Mouse (Mus musculus) kidney, embryonic 14.5 days (tissue): ENCODE results near the gene Rbm5. TPM values are rescaled to one million over a fixed set of nuclear protein-coding genes. Genes with fewer than 3 reads are reported as not detected.
A peak's percentile ranks its signal among the peaks of the same experiment; 100 is the strongest.

Experiments used
- ATAC-seq: fragments of 200-750 bp; cut with Nextera tagmentation; 2 replicates; pipeline ENCODE4 v1.8.0; 2017; ENCODE audit warnings: moderate number of reproducible peaks, mild to moderate bottlenecking, moderate TSS enrichment, moderate library complexity; ENCODE audit not compliant: low FRiP score, low TSS enrichment
- H3K27ac ChIP-seq: fragments of 300-500 bp; sonication (generic); 2 replicates; pipeline ENCODE4 v1.5.1; 2014; ENCODE audit warnings: low read depth, mild to moderate bottlenecking, low read length, moderate library complexity, mixed read lengths
- H3K27me3 ChIP-seq: fragments of 300-500 bp; sonication (generic); 2 replicates; pipeline ENCODE4 v1.6.1; 2014; ENCODE audit warnings: mild to moderate bottlenecking, low read length; ENCODE audit not compliant: control insufficient read depth, insufficient read depth
- H3K36me3 ChIP-seq: fragments of 300-500 bp; sonication (generic); 2 replicates; pipeline ENCODE4 v1.6.1; 2014; ENCODE audit warnings: low read length, mixed read lengths; ENCODE audit not compliant: control insufficient read depth, insufficient read depth
- H3K4me1 ChIP-seq: fragments of 300-500 bp; sonication (generic); 2 replicates; pipeline ENCODE4 v1.6.1; 2014; ENCODE audit warnings: low read length, mixed read lengths; ENCODE audit not compliant: control insufficient read depth, insufficient read depth
- H3K4me2 ChIP-seq: fragments of 300-500 bp; sonication (generic); replicated peaks from 2 replicates; pipeline ENCODE4 v1.6.1; 2014; ENCODE audit warnings: low read depth, mild to moderate bottlenecking, low read length
- H3K4me3 ChIP-seq: fragments of 300-500 bp; sonication (generic); 2 replicates; pipeline ENCODE4 v1.5.1; 2014; ENCODE audit warnings: mild to moderate bottlenecking, low read length
- H3K9ac ChIP-seq: fragments of 300-500 bp; sonication (generic); 2 replicates; pipeline ENCODE4 v1.6.1; 2014; ENCODE audit warnings: low read depth, mild to moderate bottlenecking, low read length, moderate library complexity
- H3K9me3 ChIP-seq: fragments of 300-500 bp; sonication (generic); 2 replicates; pipeline ENCODE4 v1.6.1; 2016; ENCODE audit warnings: low read length; ENCODE audit not compliant: control insufficient read depth
- WGBS: fragments of 180-500 bp; shearing (Covaris S2); extraction: QIAGEN DNeasy Blood & Tissue Kit; methylation state at CpG from one replicate; pipeline ENCODE4 v1.1.7; 2014; 5-methylcytosine and 5-hydroxymethylcytosine counted together
- polyA plus RNA-seq: library from polyadenylated mRNA; unstranded; fragments of >200 nt; fragmentation: Nextera tagmentation; extraction: Ambion mirVana; gene quantifications from 2 replicates; pipeline ENCODE4 v1.2.1, GENCODE M21; 2014

Gene Rbm5
- polyA plus RNA-seq, 1 experiment from 2014 or later = 193 TPM

GRCm38 (mm10) chr9:107698611-107699190 is 72.1 kb downstream of the Rbm5 start:
- Histone ChIP-seq H3K27me3 (no peaks in the 10 kb centered on the region), H3K27ac (peak overlapping the region; percentile 87), H3K9me3 (no peaks in the 10 kb centered on the region), H3K4me3 (peak overlapping the region; percentile 12; the same call in 1 of the 2 replicates), H3K4me2 (peak overlapping the region; percentile 43), H3K36me3 (peaks cover 26% of the 10 kb centered on the region), H3K9ac (no peak overlapping the region), H3K4me1 (peaks cover 94% of the 10 kb centered on the region)
- 3% methylated on average over 14 of the region's 14 CpGs for WGBS
- peak; percentile 53 for ATAC-seq

GRCm38 (mm10) chr9:107697811-107698521 is 72.8 kb downstream of the Rbm5 start:
- 10% methylated on average over 14 of the region's 14 CpGs for WGBS
- Histone ChIP-seq H3K36me3 (peaks cover 23% of the 10 kb centered on the region), H3K4me3 (peak overlapping the region; percentile 12; the same call in 1 of the 2 replicates), H3K27me3 (no peaks in the 10 kb centered on the region), H3K4me1 (peaks cover 86% of the 10 kb centered on the region), H3K9me3 (no peaks in the 10 kb centered on the region), H3K27ac (peak overlapping the region; percentile 87), H3K9ac (no peak overlapping the region), H3K4me2 (peak overlapping the region; percentile 43)
- ATAC-seq = 0 out of 2 replicates have a peak, but pooled peaks have one; percentile 7

GRCm38 (mm10) chr9:107696845-107697610 is 73.8 kb downstream of the Rbm5 start:
- ATAC-seq = no peak
- Histone ChIP-seq H3K4me3 (no peak overlapping the region), H3K27me3 (no peaks in the 10 kb centered on the region), H3K9me3 (no peaks in the 10 kb centered on the region), H3K36me3 (peaks cover 28% of the 10 kb centered on the region), H3K4me1 (peaks cover 77% of the 10 kb centered on the region), H3K27ac (peak overlapping the region; percentile 87; the same call in 1 of the 2 replicates), H3K9ac (no peak overlapping the region; the same call in 1 of the 2 replicates), H3K4me2 (no peak overlapping the region)
- 42% methylated on average over 9 of the region's 9 CpGs for WGBS

- peak overlapping the region; percentile 5; the same call in 1 of the 2 replicates for H3K27ac ChIP-seq
- no peak overlapping the region for H3K4me2 ChIP-seq
- WGBS = 41% methylated on average over 6 of the region's 6 CpGs
- H3K36me3 ChIP-seq = peaks cover 38% of the 10 kb centered on the region
- peaks cover 68% of the 10 kb centered on the region for H3K4me1 ChIP-seq
- ATAC-seq = no peak
- H3K9ac ChIP-seq = peak overlapping the region; percentile 8; the same call in 1 of the 2 replicates
- H3K9me3 ChIP-seq = no peaks in the 10 kb centered on the region
- H3K27me3 ChIP-seq = no peaks in the 10 kb centered on the region
- H3K4me3 ChIP-seq = no peak overlapping the region
Measured at GRCm38 (mm10) chr9:107696106-107696479, 74.7 kb downstream of the Rbm5 start.

- no peak for ATAC-seq
- H3K27me3 ChIP-seq = no peaks in the 10 kb centered on the region
- H3K4me2 ChIP-seq = no peak overlapping the region
- 74% methylated on average over 12 of the region's 12 CpGs for WGBS
- peaks cover 63% of the 10 kb centered on the region for H3K4me1 ChIP-seq
- peak overlapping the region; percentile 5; the same call in 1 of the 2 replicates for H3K27ac ChIP-seq
- H3K36me3 ChIP-seq = peaks cover 42% of the 10 kb centered on the region
- no peak overlapping the region for H3K4me3 ChIP-seq
- H3K9ac ChIP-seq = peak overlapping the region; percentile 8; the same call in 1 of the 2 replicates
- no peaks in the 10 kb centered on the region for H3K9me3 ChIP-seq
Measured at GRCm38 (mm10) chr9:107695441-107696105, 75.2 kb downstream of the Rbm5 start.

GRCm38 (mm10) chr9:107694627-107695026 is 76.2 kb downstream of the Rbm5 start:
- 0 out of 2 replicates have a peak overlapping the region, but pooled peaks have one; percentile 26 for H3K27ac ChIP-seq
- 52% methylated on average over 7 of the region's 7 CpGs for WGBS
- peaks cover 54% of the 10 kb centered on the region for H3K4me1 ChIP-seq
- no peak for ATAC-seq
- H3K9ac ChIP-seq = no peak overlapping the region
- peaks cover 49% of the 10 kb centered on the region for H3K36me3 ChIP-seq
- H3K9me3 ChIP-seq = no peaks in the 10 kb centered on the region
- no peak overlapping the region for H3K4me3 ChIP-seq
- H3K27me3 ChIP-seq = no peaks in the 10 kb centered on the region
- H3K4me2 ChIP-seq = no peak overlapping the region

DNA sequence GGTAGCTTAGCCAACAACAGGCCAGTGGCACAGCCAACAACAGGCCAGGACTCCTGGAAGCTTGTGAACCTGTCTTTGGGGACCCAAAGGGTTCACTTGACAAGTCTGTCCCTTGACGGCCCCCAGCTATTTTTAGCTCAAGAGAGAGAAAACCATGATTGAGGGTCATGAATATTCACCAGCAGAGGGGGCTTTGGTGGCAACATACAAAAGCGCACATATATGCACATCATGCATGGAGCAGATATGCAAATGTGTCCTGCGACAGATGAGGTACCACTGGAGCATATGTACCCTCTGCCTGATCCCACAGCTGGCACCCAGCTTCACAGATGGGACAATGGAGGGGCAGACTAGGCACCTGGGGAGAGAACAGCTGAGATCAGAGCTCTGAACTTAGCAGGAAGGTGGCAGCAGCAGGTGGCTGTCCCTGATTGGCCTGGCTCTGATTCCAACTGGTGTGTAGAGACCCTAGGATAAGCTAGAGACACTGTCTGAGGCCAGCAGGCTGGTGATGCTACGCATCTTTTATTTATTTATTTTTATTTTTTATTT is 77.3 kb downstream of the Rbm5 start:
- H3K9ac ChIP-seq = no peak overlapping the region
- peaks cover 58% of the 10 kb centered on the region for H3K36me3 ChIP-seq
- H3K4me1 ChIP-seq = peaks cover 42% of the 10 kb centered on the region
- H3K27ac ChIP-seq = no peak overlapping the region
- no peak overlapping the region for H3K4me2 ChIP-seq
- no peak for ATAC-seq
- no peaks in the 10 kb centered on the region for H3K27me3 ChIP-seq
- H3K9me3 ChIP-seq = no peaks in the 10 kb centered on the region
- 75% methylated on average over 4 of the region's 4 CpGs for WGBS
- no peak overlapping the region for H3K4me3 ChIP-seq

DNA sequence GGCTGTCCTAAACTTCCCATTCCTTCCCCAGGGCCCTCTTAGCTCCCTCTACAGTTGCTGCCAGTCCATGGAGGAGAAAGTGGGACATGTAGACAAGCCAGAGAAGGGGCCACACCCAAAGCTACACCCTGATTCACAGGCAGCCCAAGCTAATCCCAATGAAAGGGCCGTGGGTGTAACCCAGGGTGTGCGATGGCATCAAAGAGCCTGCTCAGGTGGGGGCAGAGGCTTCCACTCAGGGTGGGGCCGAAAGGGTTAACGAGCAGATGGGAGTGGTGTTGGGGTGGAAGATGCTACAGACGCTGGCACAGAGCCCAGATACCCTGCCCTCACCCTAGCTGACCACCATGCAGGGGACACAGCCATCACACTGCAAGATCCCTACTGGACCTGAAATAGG is 78.0 kb downstream of the Rbm5 start:
- 73% methylated on average over 5 of the region's 5 CpGs for WGBS
- Histone ChIP-seq H3K4me2 (no peak overlapping the region), H3K36me3 (peaks cover 62% of the 10 kb centered on the region), H3K9me3 (no peaks in the 10 kb centered on the region), H3K27ac (no peak overlapping the region), H3K4me3 (no peak overlapping the region), H3K9ac (no peak overlapping the region), H3K4me1 (peaks cover 35% of the 10 kb centered on the region), H3K27me3 (no peaks in the 10 kb centered on the region)
- ATAC-seq = no peak
